Mouse (Mus musculus): Measurements from ENCODE around the gene Zp3. TPM values are rescaled to one million over a fixed set of nuclear protein-coding genes. Genes with fewer than 3 reads are reported as not detected.

Zp3 gene
- total RNA-seq, 2 experiments from 2014 or later, result not detected

Other genes starting within 250 kb of the Zp3 start
- gene Tmem120a, start 235.7 kb upstream of the Zp3 start, total RNA-seq (2021), result 10 to 100 TPM; 10.0 to 17.4 TPM
- not detected for gene Styxl1, start 201.7 kb upstream of the Zp3 start, total RNA-seq (2021)
- gene Mdh2, start 201.6 kb upstream of the Zp3 start, total RNA-seq (2021), result 1,000 to 10,000 TPM; 1,661 to 1,664 TPM
- under 1 TPM; 0.24 to 0.25 TPM for gene Srrm3, start 173.2 kb upstream of the Zp3 start, total RNA-seq (2021)
- gene Hspb1, start 92.2 kb upstream of the Zp3 start, total RNA-seq (2021), result 100 to 1,000 TPM; 304 to 329 TPM
- 100 to 1,000 TPM; 321 to 334 TPM for gene Ywhag, start 45.5 kb upstream of the Zp3 start, total RNA-seq (2021)
- gene Ssc4d, start 5.6 kb upstream of the Zp3 start, total RNA-seq (2021), result 1 to 10 TPM in 1 of 2 experiments, under 1 TPM in 1; 0.43 to 1.4 TPM
- 10 to 100 TPM in 1 of 2 experiments, 1 to 10 TPM in 1; 9.5 to 10.7 TPM for gene Dtx2, start 14.7 kb downstream of the Zp3 start, total RNA-seq (2021)
- 10 to 100 TPM; 18.0 to 32.2 TPM for gene Upk3b, start 58.4 kb downstream of the Zp3 start, total RNA-seq (2021)
- not detected for gene Upk3bl, start 74.4 kb downstream of the Zp3 start, total RNA-seq (2021)
- gene Rasa4, start 103.8 kb downstream of the Zp3 start, total RNA-seq (2021), result 1 to 10 TPM; 5.5 to 6.3 TPM
- gene Polr2j, start 136.5 kb downstream of the Zp3 start, total RNA-seq (2021), result 10 to 100 TPM; 63.9 to 80.0 TPM
- gene Lrwd1, start 156.0 kb downstream of the Zp3 start, total RNA-seq (2021), result 1 to 10 TPM; 7.0 to 7.7 TPM
- gene Alkbh4, start 156.0 kb downstream of the Zp3 start, total RNA-seq (2021), result 1 to 10 TPM; 6.1 to 7.1 TPM
- 1 to 10 TPM; 2.7 to 3.8 TPM for gene Orai2, start 190.6 kb downstream of the Zp3 start, total RNA-seq (2021)
- 10 to 100 TPM; 24.4 to 25.6 TPM for gene Prkrip1, start 218.9 kb downstream of the Zp3 start, total RNA-seq (2021)

All from heart, postnatal 10 days (tissue).